Mouse (Mus musculus): ENCODE measurements around the gene Fam168a.

Gene Fam168a

GRCm38 (mm10) chr7:100706143-100706841, at the start of gene Fam168a:
Fam168a (plus strand) TSS chr7:100706635.
- POLR2A ChIA-PET: interaction anchor here in 3 of 4 experiments (0.5 to 3.2 kb wide), 67 partner anchors 8 to 1223 kb away, joined by 3 to 32 read pairs (median 4); partner anchors contain the start of genes Plekhb1 (in 2 of the 3), Rab6a (in 2 of the 3), Relt (in 2 of the 3) and Arhgef17 (in 1 of the 3)

DNA sequence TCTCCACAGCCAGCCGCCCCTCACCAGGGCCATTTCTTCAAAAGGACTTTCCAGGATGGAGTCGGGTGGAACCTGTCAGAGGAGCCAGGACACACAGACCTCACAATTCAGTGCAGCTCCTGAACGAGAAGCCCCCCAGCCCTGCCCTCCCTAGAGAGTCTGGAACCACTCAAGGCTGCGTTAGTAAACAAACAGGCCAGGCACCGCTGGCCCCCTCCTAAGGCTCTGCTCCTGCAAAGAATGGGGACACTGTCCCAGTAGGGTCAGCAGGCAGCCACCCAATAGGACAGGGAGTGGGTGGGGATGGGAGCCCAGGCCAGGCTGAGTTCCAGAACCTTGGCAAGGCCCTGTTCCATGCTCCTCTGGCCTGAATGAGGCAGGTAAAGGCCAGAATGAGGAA, 49.7 kb upstream of the Fam168a start:
- POLR2A ChIA-PET: interaction anchor here in 1 of 4 experiments (1.0 to 4.2 kb wide), 2 partner anchors 13 to 36 kb away, joined by 3 to 30 read pairs; no protein-coding TSS in a partner anchor

More at GRCm38 (mm10) chr7:100706143-100706841, at the start of gene Fam168a:
- CTCF ChIA-PET: interaction anchor here in 3 of 4 experiments (0.6 to 2.5 kb wide), 9 partner anchors 20 to 157 kb away, joined by 3 to 12 read pairs (median 5); partner anchors contain the start of gene Relt (in 1 of the 3)

GRCm38 (mm10) chr7:100658093-100658578, 48.3 kb upstream of the Fam168a start:
- ChIA-PET POLR2A (interaction anchor here in 3 of 4 experiments (0.5 to 1.8 kb wide), 5 partner anchors 15 to 205 kb away, joined by 3 to 5 read pairs (median 3); partner anchors contain the start of gene Relt (in 1 of the 3)), CTCF (interaction anchor here in 3 of 4 experiments (0.5 to 1.9 kb wide), 5 partner anchors 14 to 1429 kb away, joined by 3 to 8 read pairs (median 3); no protein-coding TSS in a partner anchor)

More for the DNA sequence above, 49.7 kb upstream of the Fam168a start:
- CTCF ChIA-PET: interaction anchor here in 1 of 4 experiments (2.3 kb wide), 1 partner anchor 28 kb away, joined by 7 read pairs; no protein-coding TSS in a partner anchor

DNA sequence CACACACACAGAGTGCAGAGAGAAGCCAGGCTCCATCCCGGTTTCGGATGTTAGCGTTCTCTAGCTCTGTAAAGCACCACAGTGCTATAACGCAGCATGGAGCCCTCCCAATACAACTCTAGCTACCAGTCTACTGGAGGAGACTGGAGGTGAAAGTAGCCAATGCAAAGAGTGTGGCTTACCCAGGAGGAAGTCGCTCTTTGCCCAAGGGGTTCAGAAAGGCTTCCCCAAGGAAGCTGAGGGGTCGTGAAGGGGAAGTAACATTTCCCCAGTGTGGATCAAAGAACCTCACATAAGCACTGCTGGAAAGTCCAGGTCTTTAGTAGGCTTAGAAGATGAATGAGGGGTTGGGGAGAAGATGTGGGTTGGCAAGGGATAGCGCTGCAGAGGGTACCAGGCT, 45.2 kb upstream of the Fam168a start:
- ChIA-PET POLR2A (interaction anchor here in 3 of 4 experiments (0.6 to 4.5 kb wide), 14 partner anchors 9 to 140 kb away, joined by 3 to 34 read pairs (median 3); partner anchors contain the start of genes Fam168a (in 2 of the 3), Coa4 (in 1 of the 3) and Rab6a (in 1 of the 3)), CTCF (interaction anchor here in 1 of 4 experiments (0.6 to 2.0 kb wide), 4 partner anchors 11 to 141 kb away, joined by 3 to 8 read pairs (median 4); no protein-coding TSS in a partner anchor)

- ChIA-PET POLR2A (interaction anchor here in 3 of 4 experiments (0.5 to 4.5 kb wide), 22 partner anchors 8 to 201 kb away, joined by 3 to 34 read pairs (median 4); partner anchors contain the start of genes Fam168a (in 2 of the 3), Coa4 (in 1 of the 3), Dnajb13 (in 1 of the 3) and Rab6a (in 1 of the 3)), CTCF (interaction anchor here (0.6 to 2.3 kb wide), 16 partner anchors 10 to 446 kb away, joined by 3 to 14 read pairs (median 4); partner anchors contain the start of gene Relt (in 1 of the 4))
Measured at GRCm38 (mm10) chr7:100662231-100662630, 44.2 kb upstream of the Fam168a start, which contains the start of gene Plekhb1. Plekhb1 (minus strand) TSS chr7:100662414.

GRCm38 (mm10) chr7:100663190-100663589, 43.2 kb upstream of the Fam168a start:
- CTCF ChIA-PET: interaction anchor here (0.6 to 4.4 kb wide), 53 partner anchors 9 to 1007 kb away, joined by 3 to 33 read pairs (median 4); partner anchors contain the start of genes Relt (in 2 of the 4) and Fam168a (in 1 of the 4)

DNA sequence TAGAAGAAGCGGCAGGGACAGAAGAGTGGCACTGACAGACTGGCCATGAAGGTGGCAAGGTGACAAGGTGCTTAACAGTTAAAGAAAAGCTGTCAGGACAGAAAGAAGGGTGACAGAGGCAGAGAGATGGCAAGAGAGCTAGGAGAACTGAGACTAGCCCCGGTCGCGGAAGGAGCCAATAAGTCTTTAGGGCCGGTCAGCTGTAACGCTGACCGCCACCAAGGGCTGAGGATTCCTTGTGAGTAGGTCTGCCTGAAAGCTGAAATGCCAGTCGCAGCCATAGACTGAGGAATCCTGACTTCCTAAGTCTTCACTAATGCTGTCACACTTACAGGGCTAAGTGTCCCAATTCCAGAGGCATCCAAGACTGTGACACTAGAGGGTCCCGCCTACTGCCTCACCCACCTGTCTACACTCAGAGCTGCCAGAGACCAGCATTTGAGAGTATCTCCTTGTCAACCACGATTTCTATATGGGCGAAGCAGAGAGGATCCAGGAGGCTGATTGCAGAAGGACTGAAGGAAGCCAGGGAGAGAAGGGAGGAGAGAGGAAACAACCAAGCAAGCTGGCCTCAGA, 42.6 kb upstream of the Fam168a start:
- ChIA-PET POLR2A (interaction anchor here (0.6 to 4.5 kb wide), 28 partner anchors 9 to 444 kb away, joined by 3 to 34 read pairs (median 4); partner anchors contain the start of genes Relt (in 2 of the 4) and Fam168a (in 1 of the 4)), CTCF (interaction anchor here (0.6 to 4.4 kb wide), 44 partner anchors 8 to 1007 kb away, joined by 3 to 33 read pairs (median 4); partner anchors contain the start of genes Relt (in 2 of the 4) and Fam168a (in 1 of the 4))

More at GRCm38 (mm10) chr7:100663190-100663589, 43.2 kb upstream of the Fam168a start:
- POLR2A ChIA-PET: interaction anchor here (0.7 to 4.5 kb wide), 28 partner anchors 8 to 445 kb away, joined by 3 to 34 read pairs (median 4); partner anchors contain the start of genes Relt (in 2 of the 4), Coa4 (in 1 of the 4) and Fam168a (in 1 of the 4)

- CTCF ChIA-PET: interaction anchor here in 1 of 4 experiments (0.6 kb wide), 1 partner anchor 15 kb away, joined by 3 read pairs; no protein-coding TSS in a partner anchor
- POLR2A ChIA-PET: interaction anchor here (0.6 to 1.4 kb wide), 7 partner anchors 9 to 175 kb away, joined by 3 to 6 read pairs (median 3); partner anchors contain the start of gene Plekhb1 (in 1 of the 4)
Measured at GRCm38 (mm10) chr7:100670646-100671045, 35.8 kb upstream of the Fam168a start.

DNA sequence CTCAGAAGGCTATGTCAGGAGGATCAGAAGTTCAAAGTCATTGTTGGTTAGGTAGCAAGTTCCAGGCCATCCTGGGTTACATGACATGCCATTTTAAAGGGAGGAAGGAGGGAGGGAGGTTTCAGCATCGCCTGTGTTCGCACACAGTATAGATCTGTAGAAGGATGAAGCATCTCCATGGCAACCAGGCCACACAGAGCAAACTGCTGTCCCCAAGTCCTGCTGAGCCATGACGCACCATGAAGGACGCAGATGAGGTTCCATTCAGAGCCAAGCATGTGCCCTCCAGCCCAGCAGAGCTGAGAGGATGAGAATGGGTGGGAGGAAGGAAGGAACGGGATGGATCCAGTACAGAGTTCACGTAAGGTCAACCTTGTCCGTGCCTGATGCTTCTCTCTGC, 33.0 kb upstream of the Fam168a start:
- CTCF ChIA-PET: interaction anchor here in 3 of 4 experiments (0.9 to 3.7 kb wide), 5 partner anchors 10 to 176 kb away, joined by 3 to 16 read pairs (median 4); no protein-coding TSS in a partner anchor
- POLR2A ChIA-PET: interaction anchor here in 3 of 4 experiments (0.6 to 2.8 kb wide), 5 partner anchors 9 to 137 kb away, joined by 3 to 11 read pairs (median 3); no protein-coding TSS in a partner anchor

DNA sequence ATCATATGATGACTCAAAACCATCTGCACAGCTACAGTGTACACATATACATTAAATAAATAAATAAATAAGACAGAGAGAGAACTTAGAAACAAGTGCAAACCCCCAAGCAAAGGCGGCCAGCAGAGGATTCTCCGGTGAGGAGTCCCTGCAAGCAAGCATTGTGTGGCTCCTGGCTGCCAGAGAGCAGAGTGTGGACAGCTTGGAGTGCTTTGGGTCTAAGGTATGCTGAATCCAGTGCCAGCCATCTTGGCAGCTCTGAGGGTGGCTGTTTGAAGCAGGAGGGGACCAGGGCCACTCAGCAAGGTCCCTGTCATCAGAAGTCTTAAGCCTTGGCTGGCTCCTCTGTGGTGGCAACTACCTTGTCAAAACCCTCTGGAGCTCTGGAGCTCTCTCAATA, 31.5 kb upstream of the Fam168a start:
- ChIA-PET CTCF (interaction anchor here in 2 of 4 experiments (0.9 to 3.7 kb wide), 6 partner anchors 10 to 12 kb away, joined by 3 to 16 read pairs (median 4); no protein-coding TSS in a partner anchor), POLR2A (interaction anchor here in 2 of 4 experiments (0.7 to 1.7 kb wide), 7 partner anchors 10 to 181 kb away, joined by 3 to 10 read pairs (median 3); no protein-coding TSS in a partner anchor)

GRCm38 (mm10) chr7:100678052-100678451, 28.4 kb upstream of the Fam168a start:
- ChIA-PET CTCF (interaction anchor here in 3 of 4 experiments (0.5 to 1.8 kb wide), 5 partner anchors 15 to 185 kb away, joined by 3 to 10 read pairs (median 3); partner anchors contain the start of gene Relt (in 1 of the 3)), POLR2A (interaction anchor here in 3 of 4 experiments (1.2 to 3.6 kb wide), 9 partner anchors 11 to 297 kb away, joined by 3 to 17 read pairs (median 5); partner anchors contain the start of genes Fam168a (in 2 of the 3), Plekhb1 (in 2 of the 3), Relt (in 1 of the 3) and Ucp2 (in 1 of the 3))

- POLR2A ChIA-PET: interaction anchor here in 3 of 4 experiments (0.5 to 3.6 kb wide), 16 partner anchors 9 to 298 kb away, joined by 3 to 17 read pairs (median 4); partner anchors contain the start of genes Fam168a (in 2 of the 3), Plekhb1 (in 2 of the 3), Relt (in 1 of the 3) and Ucp2 (in 1 of the 3)
- CTCF ChIA-PET: interaction anchor here in 3 of 4 experiments (0.6 to 1.8 kb wide), 8 partner anchors 9 to 670 kb away, joined by 3 to 10 read pairs (median 3); partner anchors contain the start of genes Relt (in 2 of the 3) and Fam168a (in 1 of the 3)
Measured at GRCm38 (mm10) chr7:100678948-100679880, 27.2 kb upstream of the Fam168a start.

- ChIA-PET POLR2A (interaction anchor here in 2 of 4 experiments (0.9 to 1.3 kb wide), 4 partner anchors 17 to 74 kb away, joined by 3 to 4 read pairs (median 3); partner anchors contain the start of gene Rab6a (in 1 of the 2)), CTCF (interaction anchor here in 2 of 4 experiments (0.9 to 1.0 kb wide), 2 partner anchors 18 to 161 kb away, joined by 3 to 4 read pairs; no protein-coding TSS in a partner anchor)
Measured at GRCm38 (mm10) chr7:100681132-100681531, 25.3 kb upstream of the Fam168a start.

- POLR2A ChIA-PET: interaction anchor here in 2 of 4 experiments (0.6 to 1.4 kb wide), 4 partner anchors 9 to 184 kb away, joined by 3 read pairs; no protein-coding TSS in a partner anchor
- CTCF ChIA-PET: interaction anchor here in 2 of 4 experiments (0.6 to 4.9 kb wide), 8 partner anchors 16 to 1575 kb away, joined by 3 to 44 read pairs (median 5); no protein-coding TSS in a partner anchor
Measured at GRCm38 (mm10) chr7:100683241-100683640, 23.2 kb upstream of the Fam168a start.

GRCm38 (mm10) chr7:100684081-100684480, 22.4 kb upstream of the Fam168a start:
- ChIA-PET CTCF (interaction anchor here (0.6 to 4.9 kb wide), 63 partner anchors 8 to 407 kb away, joined by 3 to 44 read pairs (median 4); partner anchors contain the start of genes Fam168a (in 3 of the 4) and Relt (in 3 of the 4)), POLR2A (interaction anchor here in 3 of 4 experiments (0.6 to 2.4 kb wide), 17 partner anchors 8 to 246 kb away, joined by 3 to 12 read pairs (median 3); partner anchors contain the start of genes Fam168a (in 3 of the 3), Rab6a (in 1 of the 3) and Relt (in 1 of the 3))
